Mouse (Mus musculus) midbrain, embryonic 11.5 days (tissue): ENCODE results near the gene Cdhr2. TPM values are rescaled to one million over a fixed set of nuclear protein-coding genes. Genes with fewer than 3 reads are reported as not detected.

ENCODE experiments used
- ATAC-seq: fragments of 200-750 bp; cut with Nextera tagmentation; 2 replicates; pipeline ENCODE4 v1.8.0; 2017; ENCODE audit warnings: moderate TSS enrichment, moderate library complexity; ENCODE audit not compliant: low FRiP score
- DNase-seq: peaks from one replicate; pipeline ENCODE4 v3.0.0; 2015; ENCODE audit warnings: low spot score; ENCODE audit errors: missing footprints
- H3K27ac ChIP-seq: fragments of 300-500 bp; sonication (generic); 2 replicates; pipeline ENCODE4 v1.5.1; 2014; ENCODE audit warnings: low read depth, low read length
- H3K27me3 ChIP-seq: fragments of 300-500 bp; sonication (generic); 2 replicates; pipeline ENCODE4 v1.6.1; 2014; ENCODE audit warnings: mild to moderate bottlenecking, low read length, moderate library complexity, mixed read lengths; ENCODE audit not compliant: control insufficient read depth, insufficient read depth
- H3K36me3 ChIP-seq: fragments of 300-500 bp; sonication (generic); 2 replicates; pipeline ENCODE4 v1.6.1; 2014; ENCODE audit warnings: mild to moderate bottlenecking, low read length, moderate library complexity, mixed read lengths; ENCODE audit not compliant: control insufficient read depth, insufficient read depth
- H3K4me1 ChIP-seq: fragments of 300-500 bp; sonication (generic); 2 replicates; pipeline ENCODE4 v1.6.1; 2014; ENCODE audit warnings: low read length; ENCODE audit not compliant: control insufficient read depth, insufficient read depth
- H3K4me2 ChIP-seq: fragments of 300-500 bp; sonication (generic); 2 replicates; pipeline ENCODE4 v1.6.1; 2014; ENCODE audit warnings: mild to moderate bottlenecking, moderate library complexity
- H3K4me3 ChIP-seq: fragments of 300-500 bp; sonication (generic); 2 replicates; pipeline ENCODE4 v1.5.1; 2014; ENCODE audit warnings: low read depth, low read length
- H3K9ac ChIP-seq: fragments of 300-500 bp; sonication (generic); 2 replicates; pipeline ENCODE4 v1.6.1; 2014; ENCODE audit warnings: low read length
- H3K9me3 ChIP-seq: fragments of 300-500 bp; sonication (generic); 2 replicates; pipeline ENCODE4 v1.6.1; 2016; ENCODE audit warnings: low read length; ENCODE audit not compliant: control insufficient read depth
- WGBS: fragments of 180-500 bp; shearing (Covaris S2); extraction: QIAGEN DNeasy Blood & Tissue Kit; methylation state at CpG from one replicate; pipeline ENCODE4 v1.1.7; 2014; 5-methylcytosine and 5-hydroxymethylcytosine counted together
- polyA plus RNA-seq: library from polyadenylated mRNA; unstranded; fragments of >200 nt; fragmentation: Nextera tagmentation; extraction: Ambion mirVana; gene quantifications from 2 replicates; pipeline ENCODE4 v1.2.1, GENCODE M21; 2014

Cdhr2 gene
- 0.06 TPM in 1 of 2 replicates, not detected in the other for polyA plus RNA-seq

GRCm38 (mm10) chr13:54701243-54701642, at the start of gene Cdhr2:
Cdhr2 (plus strand) TSS chr13:54701461.
- Histone ChIP-seq H3K9me3 (no peaks in the 10 kb centered on the region), H3K4me3 (no peak within 1 kb of the TSS), H3K9ac (no peak within 1 kb of the TSS), H3K36me3 (no peaks in the 10 kb centered on the region), H3K4me1 (no peaks in the 10 kb centered on the region), H3K4me2 (no peak within 1 kb of the TSS), H3K27me3 (no peaks in the 10 kb centered on the region), H3K27ac (no peak within 1 kb of the TSS)
- WGBS, result 72% methylated on average over 5 of the region's 5 CpGs
- ATAC-seq, result no peak
- no peak for DNase-seq

- peaks cover 17% of the 10 kb centered on the region for H3K36me3 ChIP-seq
- no peak overlapping the region for H3K4me2 ChIP-seq
- WGBS, result 69% methylated on average over 5 of the region's 5 CpGs
- H3K4me1 ChIP-seq, result no peaks in the 10 kb centered on the region
- H3K27ac ChIP-seq, result no peak overlapping the region
- H3K9me3 ChIP-seq, result no peaks in the 10 kb centered on the region
- no peak overlapping the region for H3K4me3 ChIP-seq
- peak; percentile 35 for DNase-seq
- no peaks in the 10 kb centered on the region for H3K27me3 ChIP-seq
- no peak overlapping the region for H3K9ac ChIP-seq
- ATAC-seq, result no peak
Observed at GRCm38 (mm10) chr13:54660877-54661276, 40.4 kb upstream of the Cdhr2 start.

- Histone ChIP-seq H3K36me3 (peaks cover 16% of the 10 kb centered on the region), H3K4me2 (no peak overlapping the region)
Observed at GRCm38 (mm10) chr13:54661358-54661757, 39.9 kb upstream of the Cdhr2 start.

GRCm38 (mm10) chr13:54663999-54664398, 37.3 kb upstream of the Cdhr2 start:
- Histone ChIP-seq H3K27ac (no peak overlapping the region), H3K36me3 (peaks cover 15% of the 10 kb centered on the region), H3K9ac (no peak overlapping the region), H3K4me3 (no peak overlapping the region), H3K4me1 (no peaks in the 10 kb centered on the region), H3K4me2 (no peak overlapping the region), H3K27me3 (no peaks in the 10 kb centered on the region), H3K9me3 (no peaks in the 10 kb centered on the region)
- DNase-seq (no peak), ATAC-seq (no peak)
- WGBS, result 88% methylated on average over 4 of the region's 4 CpGs

More at GRCm38 (mm10) chr13:54661358-54661757, 39.9 kb upstream of the Cdhr2 start:
- no peak for DNase-seq
- no peak for ATAC-seq
- Histone ChIP-seq H3K27me3 (no peaks in the 10 kb centered on the region), H3K4me1 (no peaks in the 10 kb centered on the region), H3K9me3 (no peaks in the 10 kb centered on the region), H3K4me3 (no peak overlapping the region), H3K27ac (no peak overlapping the region), H3K9ac (no peak overlapping the region)
- WGBS, result 94% methylated on average over 12 of the region's 12 CpGs

- no peak for DNase-seq
- 90% methylated on average over 1 of the region's 1 CpGs for WGBS
- no peak for ATAC-seq
Observed at GRCm38 (mm10) chr13:54664509-54664908, 36.8 kb upstream of the Cdhr2 start.

GRCm38 (mm10) chr13:54665062-54665461, 36.2 kb upstream of the Cdhr2 start:
- Histone ChIP-seq H3K36me3 (peaks cover 15% of the 10 kb centered on the region), H3K27me3 (no peaks in the 10 kb centered on the region), H3K27ac (no peak overlapping the region), H3K4me3 (no peak overlapping the region), H3K9me3 (no peaks in the 10 kb centered on the region), H3K4me1 (no peaks in the 10 kb centered on the region), H3K9ac (no peak overlapping the region), H3K4me2 (no peak overlapping the region)
- WGBS, result 95% methylated on average over 7 of the region's 7 CpGs
- DNase-seq (no peak), ATAC-seq (no peak)

More at GRCm38 (mm10) chr13:54664509-54664908, 36.8 kb upstream of the Cdhr2 start:
- Histone ChIP-seq H3K9me3 (no peaks in the 10 kb centered on the region), H3K9ac (no peak overlapping the region), H3K36me3 (peaks cover 15% of the 10 kb centered on the region), H3K27me3 (no peaks in the 10 kb centered on the region), H3K4me3 (no peak overlapping the region), H3K27ac (no peak overlapping the region), H3K4me2 (no peak overlapping the region), H3K4me1 (no peaks in the 10 kb centered on the region)

GRCm38 (mm10) chr13:54670491-54670890, 30.8 kb upstream of the Cdhr2 start:
- Histone ChIP-seq H3K4me3 (no peak overlapping the region), H3K4me2 (no peak overlapping the region), H3K36me3 (no peaks in the 10 kb centered on the region; the same call in none of the 2 replicates), H3K4me1 (no peaks in the 10 kb centered on the region), H3K27ac (no peak overlapping the region), H3K9ac (no peak overlapping the region), H3K9me3 (no peaks in the 10 kb centered on the region), H3K27me3 (no peaks in the 10 kb centered on the region)
- DNase-seq (no peak), ATAC-seq (no peak)
- WGBS, result 82% methylated on average over 2 of the region's 2 CpGs

GRCm38 (mm10) chr13:54675895-54676590, 25.2 kb upstream of the Cdhr2 start:
- Histone ChIP-seq H3K36me3 (peaks cover 13% of the 10 kb centered on the region), H3K4me2 (no peak overlapping the region), H3K27me3 (no peaks in the 10 kb centered on the region), H3K27ac (no peak overlapping the region), H3K9me3 (no peaks in the 10 kb centered on the region), H3K4me3 (no peak overlapping the region), H3K9ac (no peak overlapping the region), H3K4me1 (no peaks in the 10 kb centered on the region)
- WGBS, result 69% methylated on average over 11 of the region's 11 CpGs
- DNase-seq (no peak), ATAC-seq (no peak)

- no peak for DNase-seq
- H3K36me3 ChIP-seq, result peaks cover 36% of the 10 kb centered on the region
Observed at GRCm38 (mm10) chr13:54678263-54678662, 23.0 kb upstream of the Cdhr2 start.

More at GRCm38 (mm10) chr13:54678263-54678662, 23.0 kb upstream of the Cdhr2 start:
- Histone ChIP-seq H3K27me3 (no peaks in the 10 kb centered on the region), H3K4me2 (no peak overlapping the region), H3K27ac (no peak overlapping the region; the same call in 1 of the 2 replicates), H3K4me3 (no peak overlapping the region), H3K9ac (no peak overlapping the region), H3K4me1 (no peaks in the 10 kb centered on the region), H3K9me3 (no peaks in the 10 kb centered on the region)
- no peak for ATAC-seq
- WGBS, result 84% methylated on average over 4 of the region's 4 CpGs
